Mouse (Mus musculus) kidney, postnatal 25 days (tissue): ENCODE measurements around the gene Daglb.
A peak's percentile ranks its signal among the peaks of the same experiment; 100 is the strongest.

ENCODE experiments used
- DNase-seq, 2 experiments: peaks; one replicate each; pipeline ENCODE4 v3.0.0; 2021; ENCODE audit warnings: mixed read lengths in 2 of 2

The Daglb gene

DNA sequence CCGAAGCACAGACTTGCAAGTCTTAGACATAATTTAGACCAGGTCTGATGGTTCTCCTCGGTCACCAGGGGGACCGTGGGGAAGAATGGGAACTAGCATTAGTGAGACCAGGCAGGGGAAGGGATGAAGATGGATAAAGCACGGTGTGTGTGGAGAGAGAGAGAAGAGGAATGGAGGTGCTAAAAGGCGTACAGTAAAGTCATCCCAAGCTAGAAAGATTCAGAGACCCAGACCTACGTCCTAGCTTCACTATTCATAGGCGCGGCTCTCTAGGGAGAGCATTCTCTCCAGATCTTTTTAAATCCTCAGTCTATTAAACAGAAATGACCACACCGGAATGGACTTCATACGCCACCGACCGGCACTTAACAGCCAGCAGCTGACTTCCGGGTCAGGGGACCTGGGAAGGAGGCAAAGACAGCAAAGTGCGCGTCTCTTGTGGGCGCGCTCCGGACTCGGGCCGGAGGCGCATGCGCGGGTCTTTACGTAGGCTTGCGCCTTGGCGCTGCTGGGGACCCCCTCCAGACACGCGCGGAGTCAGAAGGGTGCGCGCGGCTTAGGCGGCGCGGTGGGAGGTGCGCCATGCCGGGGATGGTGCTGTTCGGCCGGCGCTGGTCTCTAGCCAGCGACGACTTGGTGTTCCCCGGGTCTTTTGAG, at the start of gene Daglb:
TSS of gene Daglb (plus strand) at position 485 of the 657 bp plus-strand sequence.
- peak; percentile 90 to 95 for DNase-seq

DNA sequence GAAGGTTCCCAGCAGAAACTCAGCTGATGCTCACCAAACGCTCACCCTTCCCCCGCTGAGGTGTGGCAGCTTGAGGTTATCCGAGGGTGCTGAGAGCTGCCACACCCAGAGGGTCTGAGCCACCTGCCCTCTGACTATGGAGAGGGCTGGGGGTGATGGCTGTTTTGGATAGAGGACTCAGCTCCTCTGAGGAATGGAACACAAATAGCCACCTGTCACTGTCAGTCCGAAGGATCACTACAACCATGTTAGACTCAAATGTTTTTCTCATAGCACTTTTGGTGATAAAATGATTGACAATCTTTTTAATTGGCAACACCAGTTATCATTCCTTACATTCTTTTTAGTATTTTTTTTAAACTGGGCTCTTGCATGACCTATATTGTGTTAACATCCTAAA, 42.9 kb upstream of the Daglb start:
- DNase-seq: no peak

DNA sequence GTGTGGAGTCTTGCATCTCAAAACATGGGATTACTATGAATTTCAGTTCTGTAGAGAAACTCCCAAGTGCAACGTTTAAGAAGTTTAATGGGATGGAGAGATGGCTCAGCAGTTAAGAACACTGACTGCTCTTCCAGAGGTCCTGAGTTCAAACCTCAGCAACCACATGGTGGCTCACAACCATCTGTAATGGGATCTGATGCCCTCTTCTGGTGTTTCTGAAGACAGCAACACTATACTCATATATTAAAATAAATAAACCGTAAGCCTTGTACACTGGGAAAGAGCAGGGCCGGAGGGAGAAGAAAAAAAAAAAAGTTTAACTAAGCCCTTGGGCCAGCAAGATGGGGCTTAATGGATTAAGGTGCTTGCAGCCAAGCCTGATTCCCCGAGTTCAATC, 41.4 kb upstream of the Daglb start:
- DNase-seq: no peak

DNA sequence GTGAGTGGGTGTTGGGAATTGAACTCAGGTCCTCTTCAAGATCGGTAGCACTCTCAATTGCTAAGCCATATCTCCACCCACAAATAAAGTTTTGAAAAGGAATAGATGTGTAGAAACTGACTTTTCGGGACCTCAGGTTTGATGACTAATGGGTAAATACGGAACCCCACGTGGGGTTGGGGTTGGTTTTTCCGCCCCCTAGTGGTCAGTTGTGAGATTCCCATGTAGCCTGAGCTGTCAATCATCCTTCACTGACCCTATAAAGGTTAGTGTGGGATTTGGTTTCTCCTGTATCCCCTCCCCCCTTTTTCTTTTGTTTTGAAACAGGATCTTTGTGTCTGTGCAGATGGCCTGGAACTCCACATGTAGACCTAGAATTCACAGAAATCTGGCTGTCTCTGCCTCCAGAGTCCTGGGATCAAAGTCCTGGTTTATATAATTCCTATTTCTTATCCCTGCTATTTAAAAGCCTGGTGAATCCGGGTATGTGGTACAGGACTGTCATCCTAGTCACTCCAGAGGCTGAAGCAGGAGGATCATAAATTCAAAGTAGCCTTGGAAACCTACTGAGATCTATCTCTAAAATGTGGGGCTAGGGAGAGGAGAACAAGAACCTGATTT, 40.4 kb upstream of the Daglb start:
- DNase-seq: peak; percentile 54 to 73

DNA sequence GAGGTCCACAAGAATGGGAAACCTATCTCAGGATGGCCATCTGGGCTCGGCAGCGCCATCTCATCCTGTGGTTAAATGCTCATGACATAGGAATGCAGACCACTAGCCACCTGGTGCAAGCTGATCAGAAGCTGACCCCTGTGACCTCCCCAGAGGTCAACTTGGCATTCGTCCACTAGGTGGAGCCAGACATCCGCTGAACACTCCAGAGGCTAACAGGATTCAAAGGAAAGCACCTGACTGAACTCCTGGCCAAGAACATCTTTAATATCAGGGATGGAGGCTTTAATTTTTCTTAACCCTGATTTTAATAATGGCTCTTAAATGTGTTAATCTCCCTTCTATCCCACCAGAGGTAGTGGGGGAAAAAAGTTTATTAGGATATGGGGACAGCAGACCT, 30.0 kb upstream of the Daglb start:
- DNase-seq: peak; percentile 76 to 85

DNA sequence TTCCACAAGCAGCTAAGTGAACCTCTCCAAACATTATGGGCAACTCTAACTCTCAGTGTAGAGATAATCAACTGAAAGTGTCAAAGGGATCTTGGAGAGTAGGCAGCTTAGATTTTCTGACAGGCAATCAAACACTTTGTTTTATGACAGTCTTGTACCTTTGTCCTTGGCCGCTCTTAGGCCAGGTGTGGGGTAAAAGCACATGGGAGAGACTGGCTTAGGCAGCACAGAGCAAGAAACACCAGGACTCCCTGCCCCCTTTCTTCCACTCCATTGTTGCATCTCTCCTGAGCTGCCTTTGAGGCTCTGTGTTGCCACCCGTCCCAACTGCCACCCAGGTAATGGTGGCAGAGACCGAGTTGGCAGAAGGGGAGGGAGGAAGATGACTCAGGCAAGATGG, 23.1 kb upstream of the Daglb start:
- no peak for DNase-seq

DNA sequence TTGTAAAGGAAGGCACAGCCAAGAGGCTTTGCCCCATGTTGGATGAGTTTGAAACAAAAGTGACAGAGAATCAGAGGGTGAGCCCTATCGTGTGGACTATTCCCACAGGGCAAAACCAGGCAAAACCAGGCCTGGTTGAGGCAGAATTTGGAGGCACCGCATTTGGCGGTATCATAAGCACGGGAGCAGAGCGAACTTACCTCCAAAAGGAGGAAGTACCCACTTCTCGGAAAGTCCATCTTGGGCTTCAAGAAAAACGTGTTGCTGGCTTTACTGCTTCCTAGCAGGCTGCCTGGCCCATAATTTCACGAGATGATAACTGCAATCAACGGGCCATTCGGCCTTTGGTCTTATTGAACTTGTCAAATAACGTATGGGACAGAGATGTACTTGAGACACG, 22.6 kb upstream of the Daglb start:
- no peak for DNase-seq

DNA sequence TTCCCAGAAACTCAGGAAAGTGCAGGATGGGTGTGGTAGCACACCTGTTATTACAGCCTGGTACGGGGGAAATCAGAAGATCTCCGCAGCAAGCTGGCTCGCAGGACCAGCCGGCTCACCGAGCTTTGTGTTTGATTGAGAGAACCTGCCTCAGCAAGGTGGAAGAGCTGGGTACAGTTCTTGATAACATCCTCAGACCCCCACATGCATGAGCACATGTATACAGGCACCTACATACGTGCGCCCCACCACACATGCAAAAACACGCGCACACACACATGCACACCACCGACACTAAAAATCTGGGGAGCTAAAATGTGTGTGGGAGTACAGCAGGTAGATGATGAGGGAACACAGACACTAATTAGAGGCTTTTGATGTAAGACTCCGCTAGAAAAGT, 713 bp upstream of the Daglb start:
- DNase-seq: no peak

DNA sequence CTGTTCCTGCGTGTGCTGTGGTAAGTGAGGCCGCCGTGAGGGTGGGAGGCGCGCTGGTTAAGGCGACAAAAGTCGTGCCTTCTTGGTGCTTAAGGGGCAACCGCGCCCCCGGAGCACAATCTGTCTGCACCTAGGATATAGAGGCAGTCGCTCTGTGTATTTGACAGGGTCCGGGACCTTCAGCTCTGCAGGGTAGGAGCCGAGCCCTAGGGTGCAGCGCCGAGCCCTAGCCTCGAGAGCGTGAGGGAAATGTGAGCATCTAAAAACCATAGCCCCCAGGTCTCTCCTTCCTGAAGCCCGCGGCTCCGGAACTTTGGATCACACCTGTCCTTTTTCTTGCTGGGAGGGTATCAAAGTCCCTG, 354 bp downstream of the Daglb start:
- peak in 1 of 2 experiments; percentile 42 for DNase-seq

DNA sequence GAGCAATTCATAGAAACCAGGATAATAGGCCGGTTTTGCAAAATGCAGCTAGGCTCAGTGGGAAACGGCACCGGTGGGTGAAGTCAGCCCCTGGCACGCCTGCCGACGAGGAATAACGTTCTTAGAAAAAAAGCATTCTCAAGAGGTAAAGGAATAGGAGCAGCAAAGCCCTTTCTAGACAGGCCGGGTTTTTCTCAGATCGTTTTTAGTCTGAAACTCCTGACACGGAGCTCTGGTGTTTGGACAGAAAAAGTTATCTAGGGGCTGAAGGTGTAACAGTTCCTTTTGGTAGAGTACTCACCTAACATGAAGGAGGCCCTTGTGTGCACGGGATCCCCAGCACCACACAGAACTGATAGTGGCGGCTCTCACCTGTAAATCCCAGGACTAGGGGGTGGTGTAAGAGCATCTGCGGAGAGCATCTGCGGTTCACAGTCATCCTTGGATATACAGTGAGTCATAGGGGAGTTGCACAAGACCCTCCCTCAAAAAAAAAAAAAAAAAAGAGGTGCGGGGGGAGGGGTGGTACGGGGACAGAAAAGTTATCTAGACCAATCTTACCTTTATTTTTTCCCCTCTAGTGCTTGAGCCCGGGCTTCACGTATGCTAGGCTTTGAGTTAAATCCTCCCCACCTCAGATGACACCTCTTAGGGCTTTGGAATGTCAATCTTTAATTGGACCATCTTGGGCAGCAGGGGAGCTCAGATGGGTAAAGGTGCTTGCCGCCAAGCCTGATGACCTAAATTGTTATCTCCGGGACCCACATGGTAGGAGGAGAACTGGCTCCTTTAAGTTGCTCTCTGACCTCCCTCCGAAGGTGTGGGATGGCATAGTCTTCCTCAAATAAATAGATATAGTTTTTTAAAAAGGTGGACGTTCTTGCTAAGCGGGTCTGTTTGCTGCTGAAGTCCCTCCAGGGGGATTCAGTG, 1.0 kb downstream of the Daglb start:
- no peak for DNase-seq

DNA sequence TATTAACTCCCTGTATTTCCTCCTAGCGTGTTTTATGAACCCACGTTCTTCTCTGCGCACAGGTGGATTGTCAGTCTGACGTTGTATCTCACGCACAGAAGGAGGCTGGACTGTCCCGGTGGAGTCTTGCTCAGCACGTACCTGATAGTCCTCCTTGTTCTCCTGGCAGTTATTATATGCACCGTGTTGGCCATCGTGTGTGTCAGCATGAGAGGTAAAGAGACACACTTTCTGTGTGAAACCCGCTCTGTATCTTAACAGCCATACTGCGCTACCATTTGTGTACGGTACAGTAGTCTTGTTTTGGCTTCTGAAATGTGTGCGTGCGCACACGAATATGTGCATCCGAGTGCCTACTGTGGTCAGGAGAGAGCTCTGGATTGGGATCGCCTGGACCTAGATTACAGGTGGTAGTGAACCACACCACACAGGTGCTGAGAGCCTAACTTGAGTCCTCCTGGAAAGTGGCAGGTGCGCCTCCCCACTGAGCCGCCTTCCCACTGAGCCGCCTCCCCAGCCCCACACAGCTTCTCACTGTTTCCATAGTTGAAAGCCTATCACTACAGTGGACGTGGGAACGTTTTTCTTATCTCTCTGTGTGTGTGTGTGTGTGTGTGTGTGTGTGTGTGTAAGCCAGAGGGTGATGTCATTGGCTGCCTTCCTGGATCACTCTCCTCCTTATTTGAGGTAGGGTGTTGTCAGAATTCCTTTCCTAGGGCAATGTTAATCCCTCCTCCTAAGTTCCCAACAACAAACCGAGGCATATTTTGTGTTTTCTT, 2.7 kb downstream of the Daglb start:
- DNase-seq: no peak

DNA sequence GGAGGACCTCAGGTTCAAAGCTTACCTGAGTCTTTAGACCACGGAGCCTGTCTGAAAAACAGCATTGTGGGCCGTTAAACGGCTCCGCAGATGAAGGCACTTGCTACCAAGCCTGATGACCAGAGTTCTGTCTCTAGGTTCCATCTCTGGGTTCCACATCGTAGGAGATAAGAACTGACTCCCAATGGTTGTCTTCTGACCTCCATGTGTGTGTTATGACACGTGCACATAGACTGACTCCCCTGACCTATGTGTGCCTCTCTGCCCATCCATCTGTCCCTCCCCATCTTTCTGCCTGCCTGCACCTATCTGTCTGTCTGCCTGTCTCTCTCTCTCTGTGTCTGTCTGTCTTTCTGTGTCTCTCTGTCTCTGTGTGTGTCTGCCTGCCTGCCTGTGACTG, 3.5 kb downstream of the Daglb start:
- DNase-seq: no peak

DNA sequence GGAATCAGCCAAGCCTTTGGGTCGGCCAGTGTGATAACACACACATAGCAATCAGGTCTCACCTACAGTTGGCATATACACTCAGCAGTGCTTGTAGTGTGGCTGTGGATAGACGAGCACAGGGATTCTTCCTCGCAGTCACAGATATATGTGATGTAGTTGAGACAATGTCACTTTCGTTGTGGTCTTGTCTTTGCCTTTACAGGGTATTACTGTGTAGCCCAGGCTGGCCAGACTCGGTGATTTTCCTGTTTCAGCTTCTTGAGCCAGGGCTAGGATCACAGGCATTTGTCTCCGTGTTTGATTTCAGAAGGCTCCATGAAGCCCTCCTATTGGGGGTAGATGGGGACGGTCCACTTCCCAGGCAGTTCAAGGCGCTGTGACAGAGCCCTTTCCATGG, 5.2 kb downstream of the Daglb start:
- DNase-seq: no peak

DNA sequence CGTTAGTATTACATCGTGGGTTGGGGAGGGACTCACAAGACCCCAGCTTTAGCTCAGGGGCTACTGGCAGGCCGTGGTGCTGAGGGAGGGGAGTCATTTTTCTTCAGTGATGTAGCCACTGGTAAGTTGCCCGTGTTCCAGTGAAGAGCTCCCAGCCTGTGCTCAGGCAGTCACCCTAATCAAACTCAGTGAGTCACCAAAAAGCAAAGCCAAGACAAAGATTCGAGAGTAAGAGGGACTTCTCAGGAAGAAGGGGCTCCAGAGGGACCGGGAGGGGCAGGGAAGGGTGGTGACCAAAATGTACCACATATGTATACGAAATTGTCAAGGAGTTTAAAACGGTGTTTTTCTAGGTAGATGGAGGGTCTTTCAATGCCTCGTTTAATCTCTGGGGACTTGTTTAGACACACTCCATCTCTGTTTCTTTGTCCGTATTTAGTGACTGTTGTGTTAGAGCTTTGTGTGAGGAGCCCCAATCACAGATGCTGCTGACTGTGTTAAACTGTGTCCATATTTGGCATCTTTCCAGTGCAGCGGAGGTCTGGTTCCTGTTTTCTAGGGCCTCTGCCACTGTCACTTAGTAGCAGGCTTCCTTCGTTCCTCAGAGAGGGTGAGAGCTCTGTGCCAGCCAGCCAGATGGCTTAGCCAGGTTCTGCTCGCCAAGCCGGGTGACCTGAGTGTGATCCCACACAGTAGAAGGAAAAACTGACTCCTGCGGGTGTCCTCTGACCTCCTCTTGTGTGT, 6.2 kb downstream of the Daglb start:
- DNase-seq: peak; percentile 31 to 49

DNA sequence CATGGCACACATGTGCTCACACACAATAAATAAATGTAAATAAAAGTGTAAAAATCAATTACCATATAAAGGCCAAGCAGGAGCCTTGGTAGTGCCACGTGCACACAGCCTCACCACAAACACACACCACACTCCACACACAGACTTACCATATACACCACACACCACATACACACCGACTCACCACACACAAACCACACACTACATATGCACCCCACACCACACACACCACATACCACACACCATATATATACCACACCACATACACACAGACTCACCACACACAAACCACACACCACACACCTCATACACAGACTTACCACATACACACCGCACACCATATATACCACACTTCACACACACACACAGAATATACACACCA, 6.8 kb downstream of the Daglb start:
- DNase-seq: no peak

DNA sequence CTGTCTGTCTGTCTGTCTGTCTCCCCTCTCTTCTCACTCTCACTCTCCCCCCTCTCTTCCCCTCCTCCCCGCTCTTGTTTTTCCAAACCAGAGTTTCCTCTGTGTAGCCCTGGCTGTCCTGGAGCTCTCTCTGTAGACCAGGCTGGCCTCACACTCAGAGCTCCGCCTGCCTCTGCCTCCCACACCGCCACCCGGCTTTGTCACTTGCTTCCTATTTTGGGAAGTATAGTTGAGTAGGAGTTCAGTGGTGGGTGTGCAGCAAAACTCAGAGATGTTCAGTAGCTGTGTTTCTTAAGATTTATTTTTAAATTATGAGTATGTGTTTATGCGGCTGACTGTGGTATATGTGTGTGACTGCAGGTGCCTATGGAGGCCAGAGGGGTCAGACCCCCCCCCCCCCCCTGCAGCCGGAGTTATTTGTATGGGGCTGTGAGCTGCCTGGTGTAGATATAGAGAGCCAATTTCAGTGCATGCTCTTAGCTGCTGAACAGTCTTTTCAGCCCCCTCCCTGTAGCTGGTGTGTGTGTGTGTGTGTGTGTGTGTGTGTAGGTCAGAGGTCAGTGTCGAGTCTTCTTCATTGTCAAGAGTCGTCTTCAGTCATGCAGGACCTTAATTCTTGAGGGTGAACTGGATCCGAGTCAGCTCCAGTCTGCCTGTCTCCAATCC, 7.7 kb downstream of the Daglb start:
- DNase-seq: no peak

DNA sequence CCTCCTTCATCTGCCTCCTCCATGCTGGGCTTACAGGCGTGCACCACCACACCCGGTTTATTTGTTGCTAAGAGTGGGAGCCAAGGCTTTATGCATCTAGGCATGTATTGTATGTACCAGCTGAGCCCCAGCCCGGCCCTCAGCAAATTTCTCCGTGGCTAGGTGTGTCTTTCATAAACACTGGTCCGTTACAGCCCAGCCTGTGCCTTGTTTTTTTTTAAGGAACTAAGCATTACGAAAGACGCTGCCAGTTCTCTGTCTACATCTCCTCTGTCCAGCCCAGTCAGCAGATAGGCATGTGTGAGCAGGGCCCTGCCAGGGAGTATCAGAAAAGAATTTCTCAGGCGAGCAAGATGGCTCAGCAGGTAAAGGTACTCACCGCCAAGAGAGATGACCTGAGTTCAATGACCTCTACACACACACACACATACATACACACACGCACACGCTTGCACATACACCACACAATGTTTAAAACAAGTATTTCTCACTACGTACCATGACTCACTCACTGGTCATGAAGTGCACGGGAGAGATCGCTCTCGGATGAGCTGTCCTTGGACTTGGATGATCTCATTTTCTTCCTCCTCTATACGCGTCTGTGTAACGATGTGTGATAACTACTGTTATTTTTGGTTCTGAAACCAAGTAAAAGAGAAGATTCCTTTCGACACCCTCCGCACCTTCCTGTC, 10.9 kb downstream of the Daglb start:
- no peak for DNase-seq

DNA sequence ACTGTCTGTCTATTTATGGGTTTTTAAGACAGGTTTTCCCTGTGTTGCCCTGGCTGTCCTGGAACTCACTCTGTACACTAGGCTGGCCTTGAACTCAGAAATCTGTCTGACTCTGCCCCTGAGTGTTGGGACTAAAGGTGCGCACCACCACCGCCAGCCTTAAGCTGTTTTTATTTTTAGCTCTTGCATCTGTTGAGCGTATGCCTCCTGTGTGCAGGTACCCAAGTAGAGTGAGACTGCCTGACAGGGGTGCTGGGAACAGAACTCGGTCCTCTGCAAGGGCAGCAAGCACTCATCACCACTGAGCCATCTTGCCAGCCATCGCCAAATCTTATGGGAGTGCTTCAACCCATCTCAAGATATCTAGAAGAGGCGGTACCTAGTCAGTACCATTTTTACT, 11.6 kb downstream of the Daglb start:
- DNase-seq: no peak

DNA sequence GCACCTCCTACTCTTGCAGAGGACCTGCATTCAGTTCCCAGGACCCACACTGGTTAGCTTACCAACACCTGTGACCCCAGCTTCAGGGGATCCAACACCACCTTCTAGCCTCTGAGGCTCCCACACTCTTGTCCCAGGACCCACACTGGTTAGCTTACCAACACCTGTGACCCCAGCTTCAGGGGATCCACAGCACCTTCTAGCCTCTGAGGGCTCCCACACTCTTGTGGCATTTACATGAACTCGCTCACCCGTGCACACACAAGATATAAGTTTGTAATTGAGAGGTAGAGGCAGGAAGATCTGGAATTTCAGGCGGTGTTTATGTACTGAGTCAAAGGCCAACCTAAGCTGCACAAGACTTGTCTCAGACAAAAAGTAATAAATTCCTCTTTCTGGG, 13.5 kb downstream of the Daglb start:
- DNase-seq: peak in 1 of 2 experiments; percentile 19

DNA sequence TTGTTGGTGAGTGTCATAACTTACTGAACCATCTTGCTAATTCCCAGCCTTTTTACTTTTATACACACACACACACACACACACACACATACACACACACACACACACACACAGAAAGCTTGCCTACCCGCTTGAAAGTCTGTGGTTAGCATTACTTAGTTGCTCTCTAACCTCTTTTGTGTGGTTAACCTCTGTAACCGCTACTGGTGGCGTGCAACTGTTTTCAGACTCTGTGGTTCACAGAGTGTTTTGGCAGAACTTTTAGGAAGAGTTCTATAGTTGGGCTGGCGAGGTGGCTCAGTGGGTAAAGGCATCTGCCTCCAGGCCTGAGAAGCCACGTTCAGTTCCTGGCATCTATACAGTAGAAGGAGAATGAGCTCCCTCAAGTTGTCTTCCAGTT, 20.6 kb downstream of the Daglb start:
- DNase-seq: no peak

DNA sequence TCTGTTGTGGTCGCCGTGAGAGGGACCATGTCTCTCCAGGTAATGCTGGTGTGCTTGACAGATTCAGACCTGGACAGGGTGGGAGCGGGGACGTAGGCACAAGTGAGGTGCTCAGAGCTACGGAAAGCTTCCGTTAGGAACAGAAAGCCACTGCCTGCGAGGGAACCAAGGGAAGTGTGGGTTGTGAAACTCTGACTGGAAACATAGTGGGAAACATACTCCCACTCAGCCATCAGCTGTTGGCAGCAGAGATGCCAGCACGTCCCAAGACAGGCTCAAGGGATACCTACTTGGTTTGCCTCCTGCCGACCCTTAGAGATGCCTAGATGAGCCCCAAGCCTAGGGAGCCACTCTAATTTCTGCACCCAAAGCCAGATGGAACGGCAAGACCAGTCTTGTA, 22.8 kb downstream of the Daglb start:
- DNase-seq: no peak
